Mouse (Mus musculus) right cerebral cortex, postnatal 14 days (tissue): ENCODE data around the gene Nup153.

Source experiments
- DNase-seq: peaks from one replicate; pipeline ENCODE4 v3.0.0; 2022

The Nup153 gene

DNA sequence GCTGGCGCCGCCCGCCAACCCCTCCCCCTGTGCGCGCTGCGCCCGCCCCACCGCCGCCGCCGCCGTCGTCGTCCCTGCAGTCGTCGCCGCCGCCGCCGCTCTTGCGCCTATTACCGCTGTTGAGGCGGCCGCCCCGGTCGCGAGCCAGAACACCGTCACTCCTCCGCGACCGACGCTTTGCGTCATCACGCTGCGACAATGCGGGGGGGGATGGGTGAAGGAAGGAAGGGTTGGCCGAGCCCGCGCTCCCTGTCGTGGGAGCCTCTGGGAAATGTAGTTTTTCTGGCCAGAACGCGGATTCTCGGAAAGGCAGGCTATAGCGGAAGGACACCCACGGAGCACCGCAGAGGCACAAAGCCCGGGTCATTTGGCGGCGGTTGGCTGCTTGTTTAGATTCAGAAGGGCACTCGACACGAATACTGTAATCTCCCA, at the start of gene Nup153:
Gene Nup153 (minus strand): TSS at position 104 of the 432 bp plus-strand sequence.
- peak; percentile 99 for DNase-seq

- no peak for DNase-seq
These were observed 49.7 kb upstream of the Nup153 start for GRCm38 (mm10) chr13:46777461-46777860.

DNA sequence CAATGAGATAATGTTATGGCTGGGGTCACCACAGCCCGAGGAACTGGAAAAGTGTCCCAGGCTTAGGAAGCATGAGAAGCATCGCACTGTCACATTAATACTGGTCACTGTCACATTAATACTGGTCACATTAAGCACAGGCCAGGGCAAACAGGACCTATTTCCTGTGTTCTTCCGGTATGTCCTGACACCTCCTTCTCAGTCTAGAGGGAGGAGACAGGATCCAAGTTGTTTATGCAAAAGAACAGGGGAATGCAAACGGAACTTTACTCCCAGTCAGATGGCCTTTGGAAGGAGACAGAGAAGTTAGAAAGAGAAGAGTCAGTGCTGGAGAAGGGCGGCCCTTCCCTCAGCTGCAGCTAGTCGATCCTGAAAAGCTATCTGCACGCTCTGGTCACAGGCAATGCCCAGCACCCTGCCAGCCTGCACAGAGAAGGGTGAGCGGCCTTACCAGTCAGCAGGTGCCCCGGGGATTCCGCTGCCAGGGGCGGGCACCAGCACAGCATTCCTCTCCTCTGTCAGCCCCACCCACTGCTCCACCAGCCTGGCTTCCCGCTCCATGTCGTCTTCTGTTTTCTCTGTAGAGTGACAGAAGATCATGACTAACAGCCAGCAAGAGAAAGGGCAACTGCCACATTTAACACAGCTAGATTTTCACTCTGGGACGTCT, 49.0 kb upstream of the Nup153 start:
- no peak for DNase-seq

DNA sequence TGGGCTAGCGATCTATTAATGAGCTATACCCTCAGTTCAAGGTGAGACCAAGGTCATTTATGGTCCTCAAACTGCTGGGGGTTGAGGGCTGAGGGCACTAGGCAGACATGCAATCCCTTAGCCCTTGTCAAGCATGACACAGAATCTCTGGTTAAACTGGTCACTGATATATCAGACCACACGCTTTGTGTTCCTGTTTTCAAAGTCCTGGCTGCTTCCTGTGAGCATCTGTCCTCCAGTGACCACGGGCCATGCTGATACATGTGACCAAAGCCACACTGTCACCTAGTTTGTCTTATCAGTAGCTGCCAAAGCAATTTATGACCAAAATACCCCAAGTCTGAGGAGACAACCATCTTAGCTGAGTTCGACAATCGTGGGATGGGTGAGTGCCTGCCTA, 47.3 kb upstream of the Nup153 start:
- no peak for DNase-seq

DNA sequence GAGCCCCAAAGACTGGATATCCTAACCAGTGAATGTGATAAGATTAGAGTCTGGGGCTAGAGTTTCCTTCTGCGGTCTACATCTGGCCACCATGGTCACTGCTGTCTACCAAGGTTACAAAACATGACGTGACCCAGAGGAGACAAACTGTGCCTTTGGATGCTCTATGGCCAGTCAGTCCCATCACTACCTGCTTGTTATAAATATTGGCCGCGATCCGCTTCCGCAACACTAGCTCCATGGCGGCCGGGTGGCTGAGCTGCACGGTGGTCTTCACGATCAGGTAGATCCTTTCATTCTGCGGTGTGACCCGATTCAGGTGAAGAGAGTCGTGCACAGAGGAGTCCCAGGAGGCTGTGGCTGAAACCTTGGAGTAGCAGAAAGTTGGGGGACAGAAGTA, 44.8 kb upstream of the Nup153 start:
- DNase-seq = no peak

- no peak for DNase-seq
These were observed 37.6 kb upstream of the Nup153 start for GRCm38 (mm10) chr13:46765361-46765760.

DNA sequence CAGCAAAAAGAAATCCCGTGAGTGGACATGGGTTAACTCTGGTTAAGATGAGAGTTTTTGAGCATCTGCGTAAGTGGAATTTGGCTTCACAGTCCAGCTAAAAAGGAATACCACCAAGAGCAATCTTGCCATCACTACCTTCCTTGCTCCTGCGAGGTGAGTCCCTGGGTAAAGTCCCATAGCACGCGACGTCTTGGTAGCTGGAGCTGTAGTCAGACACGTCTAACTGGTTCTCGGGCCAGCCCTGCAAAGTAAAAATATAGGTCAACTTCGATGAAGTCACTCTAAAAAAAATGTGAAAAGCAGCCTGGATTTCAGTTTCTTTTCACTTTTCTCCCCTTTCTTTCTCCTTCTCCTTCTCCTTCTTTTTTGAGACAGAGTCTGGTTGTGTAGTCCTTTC, 35.5 kb upstream of the Nup153 start:
- no peak for DNase-seq

DNA sequence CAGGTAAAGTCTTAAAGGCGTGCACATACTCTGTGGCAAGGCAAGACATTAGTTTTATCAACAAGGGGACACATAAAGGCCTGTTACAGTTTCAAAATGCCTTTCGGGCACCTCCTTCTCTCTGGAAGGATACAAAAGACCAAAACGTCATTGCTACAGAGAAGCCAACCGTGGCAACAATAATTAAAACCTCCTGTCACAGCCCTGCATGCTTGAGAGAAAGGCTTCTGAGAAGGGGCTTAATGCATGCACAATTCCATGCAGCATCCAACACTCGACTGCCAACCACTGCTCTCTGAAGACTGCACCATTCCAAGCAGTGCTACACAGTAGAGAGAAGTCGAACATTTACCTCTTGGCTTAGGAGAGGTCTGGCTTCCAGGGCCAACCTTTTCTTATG, 33.2 kb upstream of the Nup153 start:
- DNase-seq = no peak

DNA sequence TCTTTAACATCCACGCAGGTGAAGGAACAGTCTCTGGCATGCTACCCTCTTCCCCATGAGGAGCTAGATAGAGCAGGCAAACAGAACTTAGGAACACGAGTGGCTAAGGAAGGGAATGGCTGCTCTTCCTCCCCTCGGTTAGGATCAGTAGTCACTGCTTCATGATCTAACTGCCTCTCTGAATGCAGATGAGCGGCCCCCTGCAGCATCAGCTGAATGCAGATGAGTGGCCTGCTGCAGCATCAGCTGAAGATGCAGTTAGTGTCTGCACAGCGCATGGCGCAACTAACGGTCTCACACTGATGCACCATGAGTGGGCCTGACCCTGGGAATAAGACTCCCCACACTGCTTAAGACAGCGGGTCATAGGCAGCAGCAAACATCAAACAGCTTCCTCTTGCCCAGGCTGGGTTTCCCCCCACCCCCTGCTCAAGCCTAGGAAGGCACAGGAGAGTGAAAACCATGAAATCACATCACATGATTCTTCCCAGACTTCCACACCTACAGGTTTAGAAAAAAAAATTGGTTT, 31.6 kb upstream of the Nup153 start:
- no peak for DNase-seq

DNA sequence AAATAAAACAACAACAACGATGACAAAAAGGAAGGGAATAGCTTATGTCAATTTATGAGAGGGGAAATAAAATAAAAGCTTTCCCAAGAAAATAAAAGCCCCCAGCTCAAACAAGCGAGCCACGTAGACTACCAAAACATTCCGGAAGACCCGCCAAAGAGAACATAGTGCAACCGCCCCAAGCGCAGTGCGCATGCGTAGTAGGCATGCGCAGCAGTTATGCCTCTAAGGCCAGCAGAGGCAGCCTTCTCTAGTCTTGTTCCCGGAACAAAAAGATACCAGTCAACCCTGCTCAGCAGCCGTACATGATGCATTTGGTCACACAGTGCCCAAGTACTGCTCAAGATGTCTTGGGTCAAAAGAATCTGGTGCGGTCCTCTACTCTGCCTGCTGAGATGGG, 30.9 kb upstream of the Nup153 start:
- no peak for DNase-seq

GRCm38 (mm10) chr13:46757946-46758345, 30.2 kb upstream of the Nup153 start:
- DNase-seq = no peak

- no peak for DNase-seq
These were observed 25.6 kb upstream of the Nup153 start for GRCm38 (mm10) chr13:46753294-46753693.

- DNase-seq = no peak
These were observed 25.0 kb upstream of the Nup153 start for GRCm38 (mm10) chr13:46752566-46753229.

GRCm38 (mm10) chr13:46748138-46748873, 20.6 kb upstream of the Nup153 start:
- DNase-seq = no peak

- DNase-seq = no peak
These were observed 16.1 kb upstream of the Nup153 start for GRCm38 (mm10) chr13:46743821-46744220.

- no peak for DNase-seq
These were observed 14.6 kb upstream of the Nup153 start for GRCm38 (mm10) chr13:46742367-46742766.

GRCm38 (mm10) chr13:46739426-46739825, 11.7 kb upstream of the Nup153 start:
- no peak for DNase-seq

GRCm38 (mm10) chr13:46737482-46737881, 9.7 kb upstream of the Nup153 start:
- no peak for DNase-seq

DNA sequence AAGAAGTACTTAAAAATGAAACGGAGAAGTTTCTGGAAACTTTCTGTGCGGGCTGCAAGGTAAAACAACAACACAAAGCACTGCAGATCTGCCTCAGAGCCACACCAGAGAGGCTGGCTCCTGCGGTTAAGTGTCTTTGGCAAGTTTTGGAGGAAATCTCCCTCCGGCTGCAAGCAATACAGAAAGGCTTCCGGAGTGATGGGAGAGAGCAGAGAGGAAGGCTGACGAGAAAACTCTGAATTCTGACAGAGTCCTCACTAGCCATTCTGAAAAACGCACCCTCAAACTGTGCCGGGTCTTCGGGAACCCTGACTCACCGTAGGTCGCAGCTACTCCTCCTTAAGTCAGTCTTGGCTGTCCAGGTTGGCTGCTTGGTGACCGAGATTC, 8.7 kb upstream of the Nup153 start:
- DNase-seq = no peak

- DNase-seq = peak; percentile 21
These were observed 8.2 kb upstream of the Nup153 start for GRCm38 (mm10) chr13:46735808-46736478.

GRCm38 (mm10) chr13:46735219-46735807, 7.6 kb upstream of the Nup153 start:
- no peak for DNase-seq

- no peak for DNase-seq
These were observed 2.3 kb upstream of the Nup153 start for GRCm38 (mm10) chr13:46729998-46730397.

GRCm38 (mm10) chr13:46728411-46728810, 671 bp upstream of the Nup153 start:
- no peak for DNase-seq
